Mouse (Mus musculus): ENCODE data around the gene Rasip1. TPM values are rescaled to one million over a fixed set of nuclear protein-coding genes. Genes with fewer than 3 reads are reported as not detected.

The Rasip1 gene
- total RNA-seq (2014; rRNA removed) (26.5 and 37.4 TPM in 2 replicates), polyA plus RNA-seq (2015; fragmentation: Nextera tagmentation; extraction: Ambion mirVana) (22.8 and 27.2 TPM in 2 replicates)

DNA sequence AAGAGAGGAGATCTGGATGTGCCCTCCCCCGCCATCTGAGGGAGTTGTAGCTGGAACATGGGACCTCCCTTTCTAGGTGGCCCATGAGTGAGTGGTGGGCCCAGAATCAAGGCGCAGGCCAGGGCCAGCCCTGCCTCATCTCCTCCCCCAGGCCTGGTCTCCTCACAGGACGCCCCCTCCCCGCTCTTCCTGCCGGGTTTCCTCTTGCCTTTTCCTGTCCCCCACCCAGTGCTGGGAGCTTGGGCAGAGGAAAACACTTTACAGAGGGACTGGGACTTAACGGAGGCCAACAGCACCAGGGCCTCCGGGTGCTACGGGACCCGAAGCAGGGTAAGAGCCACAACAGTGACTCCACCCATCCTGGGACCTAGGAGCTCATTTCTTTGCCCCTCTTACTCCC is at the start of gene Rasip1:
Rasip1 (plus strand) TSS at position 228 of the 400 bp plus-strand sequence.
- no peak for TF ChIP-seq CTCF (IDR thresholded peaks at IDR 0.05; ENCODE audit: low read depth)
- Histone ChIP-seq H3K36me3 (ENCODE audit: insufficient read depth) (no peaks in the 10 kb centered on the region), H3K4me1 (ENCODE audit: insufficient read depth) (no peaks in the 10 kb centered on the region), H3K9ac (peak within 1 kb of the TSS; percentile 74), H3K27ac (ENCODE audit: low read depth, low read length) (peak within 1 kb of the TSS; percentile 73), H3K4me3 (ENCODE audit: low read depth, low read length) (peak within 1 kb of the TSS; percentile 42), H3K9me3 (ENCODE audit: low read length) (no peaks in the 10 kb centered on the region), H3K4me2 (ENCODE audit: low read depth) (peak within 1 kb of the TSS; percentile 94), H3K27me3 (ENCODE audit: insufficient read depth, low read length) (no peaks in the 10 kb centered on the region)
- no peak for ATAC-seq
- DNase-seq, result no peak
- WGBS, result 85% methylated on average over 9 of the region's 9 CpGs

DNA sequence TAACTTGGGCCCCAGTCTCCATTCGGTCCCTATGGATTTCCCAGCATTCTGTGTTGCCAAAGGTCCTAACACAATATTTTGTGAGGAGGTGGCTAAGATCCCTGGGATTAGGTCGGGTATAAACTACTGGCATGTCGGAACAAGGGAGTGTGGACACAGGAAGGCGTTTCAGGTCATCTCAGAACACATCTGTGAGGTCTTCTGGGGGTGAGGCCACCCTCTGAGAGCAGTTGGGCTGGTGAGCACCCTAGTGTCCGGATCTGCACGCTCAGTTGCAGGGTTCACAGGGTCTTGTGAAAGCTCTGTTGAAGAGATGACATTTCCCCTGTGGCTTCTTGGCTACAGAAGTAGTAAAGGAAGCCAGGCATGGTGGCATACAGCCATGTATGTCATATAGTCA is 41.4 kb upstream of the Rasip1 start:
- no peak for TF ChIP-seq CTCF (IDR thresholded peaks at IDR 0.05; ENCODE audit: low read depth)
- Histone ChIP-seq H3K4me3 (ENCODE audit: low read depth, low read length) (no peak overlapping the region), H3K9ac (no peak overlapping the region), H3K36me3 (ENCODE audit: insufficient read depth) (peaks cover 28% of the 10 kb centered on the region), H3K4me2 (ENCODE audit: low read depth) (no peak overlapping the region), H3K27me3 (ENCODE audit: insufficient read depth, low read length) (no peaks in the 10 kb centered on the region), H3K27ac (ENCODE audit: low read depth, low read length) (no peak overlapping the region), H3K4me1 (ENCODE audit: insufficient read depth) (no peaks in the 10 kb centered on the region), H3K9me3 (ENCODE audit: low read length) (no peaks in the 10 kb centered on the region)
- DNase-seq, result no peak
- WGBS, result 90% methylated on average over 6 of the region's 6 CpGs
- no peak for ATAC-seq

DNA sequence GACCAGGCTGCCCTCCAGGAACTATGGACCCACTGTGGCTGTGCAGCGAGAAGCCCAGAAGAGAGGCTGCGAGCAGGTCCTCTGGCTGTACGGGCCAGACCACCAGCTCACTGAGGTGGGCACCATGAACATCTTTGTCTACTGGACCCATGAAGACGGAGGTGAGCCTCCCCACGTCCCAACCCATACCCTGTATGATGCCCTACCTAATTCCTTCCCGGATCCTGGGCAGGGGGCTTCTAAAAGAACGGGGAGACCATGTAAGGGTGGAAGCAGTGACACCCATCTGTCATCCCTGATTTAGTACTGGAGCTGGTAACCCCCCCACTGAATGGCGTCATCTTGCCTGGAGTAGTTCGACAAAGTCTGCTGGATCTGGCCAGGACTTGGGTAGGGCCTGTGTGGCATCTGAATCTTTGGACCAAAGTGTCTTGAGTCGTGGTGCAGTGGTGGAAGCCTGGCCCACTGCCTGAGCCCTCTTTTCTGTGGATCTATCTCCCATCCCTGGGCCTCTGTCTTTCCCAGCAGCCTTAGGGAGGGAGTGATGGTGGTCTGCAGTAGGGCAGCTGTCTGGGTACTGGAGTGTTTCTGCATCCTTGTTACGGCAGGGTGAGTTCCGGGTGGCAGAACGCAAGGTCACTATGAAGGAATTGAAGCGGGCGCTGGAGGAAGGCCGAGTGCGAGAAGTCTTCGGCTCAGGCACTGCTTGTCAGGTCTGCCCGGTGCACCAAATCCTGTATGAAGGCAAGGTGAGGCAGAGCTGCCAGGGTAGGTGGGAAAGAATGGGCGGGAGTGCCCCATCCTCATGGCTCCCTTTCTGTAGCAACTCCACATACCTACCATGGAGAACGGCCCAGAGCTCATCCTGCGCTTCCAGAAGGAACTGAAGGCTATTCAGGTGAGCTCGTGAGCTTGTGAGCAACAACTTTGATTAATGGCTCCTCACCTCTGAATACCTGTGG is 39.4 kb upstream of the Rasip1 start:
- no peak for ATAC-seq
- H3K27ac ChIP-seq (ENCODE audit: low read depth, low read length), result no peak overlapping the region
- WGBS, result 95% methylated on average over 23 of the region's 23 CpGs

DNA sequence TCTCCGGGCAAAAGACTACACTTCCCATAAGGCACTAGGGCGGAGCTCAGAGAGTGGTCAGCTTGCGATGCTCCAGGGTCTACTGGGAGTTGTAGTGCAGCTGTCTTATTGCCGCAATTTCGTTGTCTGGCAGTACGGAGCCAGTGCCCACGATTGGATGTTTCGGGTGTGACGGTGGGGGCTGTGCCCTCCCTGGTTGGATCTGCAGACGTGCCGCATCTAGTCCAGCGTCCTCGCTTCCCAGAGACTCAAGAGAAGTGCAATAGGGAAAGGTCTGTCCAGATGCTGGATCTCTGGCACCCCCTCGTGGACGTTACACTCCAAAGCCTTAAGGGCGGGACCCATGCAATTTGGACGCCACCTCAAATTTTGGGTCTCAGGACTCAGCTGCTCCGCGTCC is 38.1 kb upstream of the Rasip1 start:
- TF ChIP-seq CTCF (IDR thresholded peaks at IDR 0.05; ENCODE audit: low read depth), result peak; percentile 88
- Histone ChIP-seq H3K4me1 (ENCODE audit: insufficient read depth) (no peaks in the 10 kb centered on the region), H3K4me3 (ENCODE audit: low read depth, low read length) (peak overlapping the region; percentile 33), H3K27ac (ENCODE audit: low read depth, low read length) (peak overlapping the region; percentile 75), H3K9me3 (ENCODE audit: low read length) (no peaks in the 10 kb centered on the region), H3K36me3 (ENCODE audit: insufficient read depth) (peaks cover 17% of the 10 kb centered on the region), H3K27me3 (ENCODE audit: insufficient read depth, low read length) (no peaks in the 10 kb centered on the region), H3K9ac (peak overlapping the region; percentile 51), H3K4me2 (ENCODE audit: low read depth) (peak overlapping the region; percentile 56)
- ATAC-seq (peak; percentile 100), DNase-seq (peak; percentile 98)
- WGBS, result 3% methylated on average over 19 of the region's 19 CpGs

More for the DNA sequence above, 39.4 kb upstream of the Rasip1 start:
- Histone ChIP-seq H3K27me3 (ENCODE audit: insufficient read depth, low read length) (no peaks in the 10 kb centered on the region), H3K36me3 (ENCODE audit: insufficient read depth) (peaks cover 21% of the 10 kb centered on the region), H3K4me1 (ENCODE audit: insufficient read depth) (no peaks in the 10 kb centered on the region), H3K9me3 (ENCODE audit: low read length) (no peaks in the 10 kb centered on the region), H3K4me2 (ENCODE audit: low read depth) (no peak overlapping the region), H3K9ac (no peak overlapping the region), H3K4me3 (ENCODE audit: low read depth, low read length) (no peak overlapping the region)
- no peak for DNase-seq
- TF ChIP-seq CTCF (IDR thresholded peaks at IDR 0.05; ENCODE audit: low read depth), result no peak

DNA sequence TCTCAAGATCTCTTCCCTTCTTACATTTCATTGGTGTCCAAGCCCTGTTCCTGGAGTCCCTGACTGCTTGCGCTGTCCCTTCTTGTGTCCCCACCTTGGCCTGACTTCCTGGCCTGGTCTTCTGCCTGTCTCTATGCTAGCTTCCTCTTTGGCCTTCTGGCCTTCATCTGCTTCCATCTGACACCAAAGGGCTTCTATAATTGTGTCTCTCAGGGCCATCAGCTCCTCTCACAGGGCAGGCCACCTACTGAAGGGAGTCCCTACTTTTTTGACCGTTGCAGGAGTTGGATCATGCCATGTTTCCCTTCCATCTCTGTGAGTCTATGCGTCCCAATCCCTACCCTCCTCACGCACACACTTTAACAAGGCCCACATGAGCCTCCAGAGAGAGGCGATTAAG is 37.4 kb upstream of the Rasip1 start:
- Histone ChIP-seq H3K9ac (0 out of 2 replicates have a peak overlapping the region, but pooled peaks have one; percentile 4), H3K4me2 (ENCODE audit: low read depth) (no peak overlapping the region), H3K9me3 (ENCODE audit: low read length) (no peaks in the 10 kb centered on the region), H3K27ac (ENCODE audit: low read depth, low read length) (peak overlapping the region; percentile 24; the same call in 1 of the 2 replicates), H3K36me3 (ENCODE audit: insufficient read depth) (peaks cover 13% of the 10 kb centered on the region), H3K27me3 (ENCODE audit: insufficient read depth, low read length) (no peaks in the 10 kb centered on the region), H3K4me3 (ENCODE audit: low read depth, low read length) (no peak overlapping the region), H3K4me1 (ENCODE audit: insufficient read depth) (no peaks in the 10 kb centered on the region)
- DNase-seq, result no peak
- no peak for ATAC-seq
- 99% methylated on average over 5 of the region's 5 CpGs for WGBS
- no peak for TF ChIP-seq CTCF (IDR thresholded peaks at IDR 0.05; ENCODE audit: low read depth)

DNA sequence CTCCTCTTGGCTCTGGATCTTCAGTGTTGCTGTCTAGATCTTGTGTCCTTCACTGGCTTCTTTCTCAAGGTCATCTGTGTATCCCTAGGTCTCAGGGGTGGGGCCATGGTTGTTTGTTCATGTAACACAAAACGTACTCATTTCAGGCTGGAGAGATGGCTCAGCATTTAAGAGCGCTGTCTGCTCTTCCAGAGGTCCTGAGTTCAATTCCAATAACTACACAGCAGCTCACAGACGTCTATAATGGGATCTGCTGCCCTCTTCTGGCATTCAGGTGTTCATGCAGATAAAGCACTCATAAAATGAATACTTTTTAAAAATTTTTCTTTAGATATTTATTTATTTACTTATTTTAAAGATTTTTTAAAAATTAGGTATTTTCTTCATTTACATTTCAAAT is 36.4 kb upstream of the Rasip1 start:
- H3K9ac ChIP-seq, result no peak overlapping the region
- H3K27me3 ChIP-seq (ENCODE audit: insufficient read depth, low read length), result no peaks in the 10 kb centered on the region
- no peaks in the 10 kb centered on the region for H3K4me1 ChIP-seq (ENCODE audit: insufficient read depth)
- peaks cover 3% of the 10 kb centered on the region for H3K36me3 ChIP-seq (ENCODE audit: insufficient read depth)
- H3K4me3 ChIP-seq (ENCODE audit: low read depth, low read length), result no peak overlapping the region
- peak; percentile 30 for TF ChIP-seq CTCF (IDR thresholded peaks at IDR 0.05; ENCODE audit: low read depth)
- DNase-seq (no peak), ATAC-seq (no peak)
- H3K27ac ChIP-seq (ENCODE audit: low read depth, low read length), result no peak overlapping the region
- no peak overlapping the region for H3K4me2 ChIP-seq (ENCODE audit: low read depth)
- WGBS, result 64% methylated on average over 3 of the region's 3 CpGs
- no peaks in the 10 kb centered on the region for H3K9me3 ChIP-seq (ENCODE audit: low read length)

DNA sequence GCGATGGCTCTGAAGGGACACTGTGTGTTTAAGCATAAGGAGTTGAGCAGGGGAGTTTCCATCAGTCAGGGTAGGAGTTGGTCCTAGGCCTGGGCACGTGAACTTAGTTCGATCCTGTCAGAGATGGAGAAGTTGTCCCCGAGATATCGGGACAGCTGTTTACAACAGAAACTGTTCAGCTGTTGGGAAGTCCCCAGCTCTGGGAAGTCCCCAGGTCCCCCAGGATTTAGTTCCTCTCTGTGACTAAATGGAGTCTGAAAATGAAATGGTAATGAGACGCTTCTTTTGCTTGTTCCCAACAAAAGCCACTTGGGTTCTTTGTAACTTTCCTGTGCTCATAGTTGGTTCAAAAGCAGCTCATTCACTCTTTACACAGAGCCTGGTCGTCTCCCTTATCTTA is 35.4 kb upstream of the Rasip1 start:
- H3K4me2 ChIP-seq (ENCODE audit: low read depth), result no peak overlapping the region
- H3K4me3 ChIP-seq (ENCODE audit: low read depth, low read length), result no peak overlapping the region
- no peak overlapping the region for H3K27ac ChIP-seq (ENCODE audit: low read depth, low read length)
- H3K9me3 ChIP-seq (ENCODE audit: low read length), result no peaks in the 10 kb centered on the region
- ATAC-seq (no peak), DNase-seq (no peak)
- 79% methylated on average over 7 of the region's 7 CpGs for WGBS
- H3K27me3 ChIP-seq (ENCODE audit: insufficient read depth, low read length), result no peaks in the 10 kb centered on the region
- H3K36me3 ChIP-seq (ENCODE audit: insufficient read depth), result no peaks in the 10 kb centered on the region
- no peak overlapping the region for H3K9ac ChIP-seq
- no peak for TF ChIP-seq CTCF (IDR thresholded peaks at IDR 0.05; ENCODE audit: low read depth)
- H3K4me1 ChIP-seq (ENCODE audit: insufficient read depth), result no peaks in the 10 kb centered on the region

Data from forebrain, postnatal 0 days (tissue).